Mouse (Mus musculus) 416B (cell line): ENCODE data around the gene Tas1r2.

ENCODE experiments used
- DNase-seq: peaks from one replicate; pipeline ENCODE4 v3.0.0; 2011; ENCODE audit warnings: low read depth

The Tas1r2 gene

GRCm38 (mm10) chr4:139653238-139653637 lies at the start of gene Tas1r2:
Gene Tas1r2 (plus strand): TSS chr4:139653538.
- DNase-seq, result no peak

GRCm38 (mm10) chr4:139605216-139605615 lies 48.1 kb upstream of the Tas1r2 start:
- DNase-seq, result no peak

GRCm38 (mm10) chr4:139606732-139607131 lies 46.6 kb upstream of the Tas1r2 start:
- no peak for DNase-seq

- DNase-seq, result no peak
These were observed 44.4 kb upstream of the Tas1r2 start for GRCm38 (mm10) chr4:139608975-139609374.

- DNase-seq, result no peak
These were observed 42.4 kb upstream of the Tas1r2 start for GRCm38 (mm10) chr4:139610954-139611353.

- peak; percentile 76 for DNase-seq
These were observed 41.8 kb upstream of the Tas1r2 start for GRCm38 (mm10) chr4:139611542-139611953.

GRCm38 (mm10) chr4:139614524-139615260 lies 38.6 kb upstream of the Tas1r2 start:
- no peak for DNase-seq

GRCm38 (mm10) chr4:139616276-139617000 lies 36.9 kb upstream of the Tas1r2 start:
- DNase-seq, result peak; percentile 95

GRCm38 (mm10) chr4:139617001-139617364 lies 36.4 kb upstream of the Tas1r2 start:
- no peak for DNase-seq

GRCm38 (mm10) chr4:139619765-139620164 lies 33.6 kb upstream of the Tas1r2 start:
- DNase-seq, result no peak

GRCm38 (mm10) chr4:139622373-139623282 lies 30.7 kb upstream of the Tas1r2 start, which contains the start of gene Aldh4a1:
Gene Aldh4a1 (plus strand): TSS chr4:139622866.
- DNase-seq, result peak; percentile 99

GRCm38 (mm10) chr4:139623434-139624115 lies 29.8 kb upstream of the Tas1r2 start:
- DNase-seq, result no peak

GRCm38 (mm10) chr4:139624116-139624489 lies 29.2 kb upstream of the Tas1r2 start:
- DNase-seq, result no peak

- DNase-seq, result peak; percentile 55
These were observed 28.6 kb upstream of the Tas1r2 start for GRCm38 (mm10) chr4:139624706-139625105.

GRCm38 (mm10) chr4:139627361-139627760 lies 26.0 kb upstream of the Tas1r2 start:
- DNase-seq, result no peak

- DNase-seq, result no peak
These were observed 23.2 kb upstream of the Tas1r2 start for GRCm38 (mm10) chr4:139630171-139630570.

GRCm38 (mm10) chr4:139631141-139631540 lies 22.2 kb upstream of the Tas1r2 start:
- no peak for DNase-seq

GRCm38 (mm10) chr4:139631569-139632253 lies 21.6 kb upstream of the Tas1r2 start:
- DNase-seq, result no peak

- DNase-seq, result no peak
These were observed 21.1 kb upstream of the Tas1r2 start for GRCm38 (mm10) chr4:139632254-139632580.

- peak; percentile 41 for DNase-seq
These were observed 17.0 kb upstream of the Tas1r2 start for GRCm38 (mm10) chr4:139636373-139636772.

GRCm38 (mm10) chr4:139637847-139638246 lies 15.5 kb upstream of the Tas1r2 start:
- no peak for DNase-seq
